Mouse (Mus musculus) mesoderm, embryonic 11.5 days (tissue): ENCODE measurements around the gene Paxbp1.
"Not testable (repeated sequence)": the region's sequence is repeated elsewhere in the genome, so short reads cannot be mapped to it uniquely, and the experiment has no call there.

Experiments used
- DNase-seq: peaks from one replicate; pipeline ENCODE4 v3.0.0-alpha.2; 2012; ENCODE audit warnings: low read depth, low spot score

Paxbp1 gene

GRCm38 (mm10) chr16:91044270-91045182 is at the start of gene Paxbp1:
Paxbp1 (minus strand) TSS chr16:91044543.
- peak; percentile 99 for DNase-seq

GRCm38 (mm10) chr16:91086642-91087306 is 42.4 kb upstream of the Paxbp1 start:
- DNase-seq: no peak

DNA sequence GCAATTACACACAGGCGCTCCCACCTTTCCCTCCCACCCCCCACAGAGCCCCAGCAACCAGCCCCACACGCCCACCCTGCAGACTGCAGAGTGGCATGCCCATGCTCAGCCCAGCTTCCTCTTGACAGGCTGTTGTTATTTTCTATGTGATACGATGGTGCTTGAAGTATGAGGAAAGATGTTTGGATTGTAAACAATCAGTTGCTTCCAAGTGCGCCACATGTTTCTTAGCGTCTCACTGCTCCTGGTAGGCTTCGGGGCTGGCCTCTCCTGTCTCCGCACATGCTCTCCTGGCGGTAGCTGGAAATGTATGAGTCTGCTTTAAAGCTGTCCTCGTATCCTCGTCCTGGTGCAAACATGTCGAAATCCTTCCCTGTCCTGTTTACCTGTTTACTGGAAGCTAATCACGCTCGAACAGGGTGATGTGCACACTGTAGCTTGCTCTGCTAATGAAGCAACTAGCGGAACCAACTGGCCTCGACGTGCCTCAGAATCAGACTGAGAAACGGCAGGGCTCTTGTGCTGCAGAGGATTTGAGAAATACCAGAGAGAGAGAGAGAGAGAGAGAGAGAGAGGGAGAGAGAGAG is 41.0 kb upstream of the Paxbp1 start:
- no peak for DNase-seq

DNA sequence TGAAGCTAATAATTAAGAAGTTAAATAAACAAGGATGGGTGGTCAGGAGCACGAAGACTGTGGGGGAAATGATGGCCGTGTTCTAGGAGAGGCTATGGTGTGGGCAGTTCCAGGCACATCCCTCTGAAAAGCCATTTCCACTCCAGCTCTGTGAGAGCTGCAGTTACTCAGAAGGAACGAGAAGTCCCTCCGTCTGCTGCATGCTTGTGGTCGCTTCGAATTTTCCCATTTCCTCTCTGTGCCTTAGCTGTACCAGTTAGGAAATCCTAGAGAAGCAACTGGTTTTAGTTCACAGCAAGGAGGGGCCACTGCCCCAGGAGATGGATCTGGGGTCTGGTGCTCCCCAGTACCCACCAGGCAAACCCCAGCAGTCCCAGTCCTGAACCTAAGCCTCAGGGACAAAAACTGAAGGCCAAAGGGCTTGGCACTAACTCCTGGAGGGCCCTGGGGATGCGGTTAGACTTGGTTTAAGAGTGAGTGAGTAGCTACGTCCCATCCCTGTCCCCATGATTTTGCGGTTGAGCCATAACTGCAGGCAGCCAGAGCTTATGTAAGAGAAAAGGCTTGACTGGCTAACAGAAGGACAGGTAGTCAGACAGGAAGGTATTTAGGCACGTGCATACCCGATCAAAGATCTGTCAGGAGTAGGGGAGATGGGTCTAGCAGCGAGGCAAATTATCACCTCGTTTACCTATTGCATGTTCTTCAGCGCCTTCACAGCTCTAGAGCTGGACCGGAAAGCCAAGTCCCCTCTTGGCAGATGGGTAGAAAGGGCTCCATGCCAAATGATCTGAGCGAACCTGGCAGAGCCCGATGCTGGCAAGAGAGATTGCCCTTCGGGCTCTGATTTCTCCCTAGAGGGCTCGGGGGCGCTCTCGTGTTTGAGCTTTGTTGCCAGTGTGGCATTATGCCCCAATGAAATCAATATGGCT is 40.2 kb upstream of the Paxbp1 start:
- no peak for DNase-seq

GRCm38 (mm10) chr16:91083002-91083646 is 38.8 kb upstream of the Paxbp1 start:
- no peak for DNase-seq

GRCm38 (mm10) chr16:91081508-91081907 is 37.2 kb upstream of the Paxbp1 start:
- peak; percentile 81 for DNase-seq

- DNase-seq: no peak
Measured at GRCm38 (mm10) chr16:91076180-91076579, 31.8 kb upstream of the Paxbp1 start.

DNA sequence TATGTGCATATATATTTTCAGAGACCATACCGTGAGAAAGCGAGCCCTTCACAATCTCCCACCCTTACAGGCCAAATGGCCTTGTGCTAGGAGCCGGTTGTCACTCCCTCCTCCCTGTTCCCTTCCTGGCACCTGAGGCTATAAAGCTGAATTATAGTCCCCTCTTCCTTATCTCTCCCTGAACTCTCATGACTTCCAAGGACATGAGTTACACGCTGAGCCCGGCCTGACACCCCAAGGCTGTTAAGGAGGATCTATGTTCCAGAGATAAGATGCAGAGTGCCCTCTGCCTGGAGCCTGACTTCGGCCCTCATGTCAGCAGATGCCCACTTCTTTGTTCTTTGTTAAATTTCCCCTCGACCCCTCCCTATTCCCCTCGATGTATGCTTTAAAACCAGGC is 31.1 kb upstream of the Paxbp1 start:
- not testable (repeated sequence) for DNase-seq

DNA sequence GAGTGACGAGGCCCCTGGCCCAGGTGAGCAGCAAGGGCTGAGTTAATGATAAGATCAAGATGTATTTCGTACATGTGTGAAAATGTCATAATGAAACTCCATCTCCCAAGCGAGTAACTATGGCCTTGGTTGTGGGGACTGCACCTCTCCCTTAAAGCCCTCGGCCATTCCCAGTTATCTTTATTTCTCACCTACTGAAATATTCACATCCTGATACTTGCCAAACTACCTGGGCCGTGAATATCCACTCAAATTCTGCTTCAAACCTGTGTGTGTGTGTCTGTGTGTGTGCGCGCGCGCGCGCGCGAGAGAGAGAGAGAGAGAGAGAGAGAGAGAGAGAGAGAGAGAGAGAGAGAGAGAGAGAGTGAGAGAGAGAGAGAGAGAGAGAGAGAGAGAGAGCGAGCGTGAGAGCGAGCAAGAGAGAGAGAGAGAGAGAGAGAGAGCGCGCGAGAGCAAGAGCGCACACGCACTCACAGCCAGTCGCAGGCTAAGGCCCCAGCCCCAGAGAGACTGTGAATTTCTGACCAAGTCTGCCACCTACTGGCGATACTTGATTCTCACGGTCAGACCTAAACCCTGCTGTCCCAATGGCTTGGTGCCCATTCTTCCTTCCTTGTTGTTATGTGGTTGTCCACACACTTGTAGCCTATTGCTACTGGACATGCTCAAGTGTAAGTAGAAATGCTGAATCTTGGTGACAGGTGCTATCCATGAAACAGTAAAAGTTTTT is 29.0 kb upstream of the Paxbp1 start:
- DNase-seq: peak; percentile 90

GRCm38 (mm10) chr16:91072256-91072655 is 27.9 kb upstream of the Paxbp1 start:
- no peak for DNase-seq

GRCm38 (mm10) chr16:91068969-91069368 is 24.6 kb upstream of the Paxbp1 start:
- peak; percentile 76 for DNase-seq

GRCm38 (mm10) chr16:91067122-91067521 is 22.8 kb upstream of the Paxbp1 start:
- no peak for DNase-seq

- no peak for DNase-seq
Measured at GRCm38 (mm10) chr16:91064583-91065365, 20.4 kb upstream of the Paxbp1 start.

- DNase-seq: no peak
Measured at GRCm38 (mm10) chr16:91063786-91064185, 19.4 kb upstream of the Paxbp1 start.

GRCm38 (mm10) chr16:91061531-91062318 is 17.4 kb upstream of the Paxbp1 start:
- no peak for DNase-seq

GRCm38 (mm10) chr16:91057741-91058140 is 13.4 kb upstream of the Paxbp1 start:
- no peak for DNase-seq

GRCm38 (mm10) chr16:91057261-91057660 is 12.9 kb upstream of the Paxbp1 start:
- no peak for DNase-seq

DNA sequence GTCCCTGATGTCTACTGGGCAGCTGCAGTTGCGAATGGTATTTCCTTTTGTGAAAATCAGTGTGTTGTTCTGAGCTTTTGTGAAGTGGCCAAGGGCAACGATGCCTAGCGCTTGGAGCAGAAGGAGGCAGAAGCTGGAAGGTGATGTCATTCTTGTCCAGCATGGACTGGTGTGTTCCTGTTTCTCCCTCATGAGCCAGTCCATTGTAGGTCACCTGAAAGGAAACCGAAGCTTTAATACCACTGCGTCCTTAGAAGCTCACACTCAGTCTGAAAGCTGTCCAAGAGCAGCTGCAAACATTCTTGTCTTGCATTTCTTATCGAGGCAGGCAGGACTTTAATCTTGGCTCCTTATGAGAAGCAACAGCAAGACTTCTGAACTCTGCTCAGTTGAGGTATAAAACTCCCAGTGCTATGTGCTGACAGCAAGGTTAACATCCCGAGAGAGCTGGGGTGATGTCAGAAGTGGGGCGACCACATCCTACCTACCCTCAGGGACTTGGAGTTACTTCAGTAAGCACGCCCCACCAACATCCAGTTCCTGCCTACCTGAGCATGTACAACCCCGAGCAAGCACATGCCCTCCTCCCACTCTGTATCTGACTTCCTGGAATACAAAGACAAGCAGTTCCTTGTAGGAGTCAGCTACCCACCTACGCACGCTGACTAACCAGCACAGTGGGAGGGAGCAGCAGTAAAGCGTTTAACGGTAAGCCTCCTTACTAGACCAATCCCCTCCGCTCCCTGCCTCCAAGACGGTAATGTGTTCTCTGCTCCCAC is 11.9 kb upstream of the Paxbp1 start:
- no peak for DNase-seq
